Mouse (Mus musculus) kidney, embryonic 15.5 days (tissue): Measurements from ENCODE around the gene Snx5. TPM values are rescaled to one million over a fixed set of nuclear protein-coding genes. Genes with fewer than 3 reads are reported as not detected.

Source experiments
- ATAC-seq: fragments of 200-750 bp; cut with Nextera tagmentation; replicated peaks from 2 replicates; pipeline ENCODE4 v1.8.0; 2017; ENCODE audit warnings: moderate TSS enrichment; ENCODE audit not compliant: low FRiP score
- H3K27ac ChIP-seq: fragments of 300-500 bp; sonication (generic); 2 replicates; pipeline ENCODE4 v1.5.1; 2015; ENCODE audit warnings: mild to moderate bottlenecking, inconsistent platforms
- H3K27me3 ChIP-seq: fragments of 300-500 bp; sonication (generic); 2 replicates; pipeline ENCODE4 v1.6.1; 2015; ENCODE audit warnings: inconsistent platforms
- H3K36me3 ChIP-seq: fragments of 300-500 bp; sonication (generic); 2 replicates; pipeline ENCODE4 v1.6.1; 2015; ENCODE audit warnings: inconsistent platforms
- H3K4me1 ChIP-seq: fragments of 300-500 bp; sonication (generic); 2 replicates; pipeline ENCODE4 v1.6.1; 2015; ENCODE audit warnings: inconsistent platforms
- H3K4me2 ChIP-seq: fragments of 300-500 bp; sonication (generic); 2 replicates; pipeline ENCODE4 v1.6.1; 2015; ENCODE audit warnings: moderate library complexity, mild to moderate bottlenecking, inconsistent platforms
- H3K4me3 ChIP-seq: fragments of 300-500 bp; sonication (generic); replicated peaks from 2 replicates; pipeline ENCODE4 v1.5.1; 2015; ENCODE audit warnings: mild to moderate bottlenecking, inconsistent platforms
- H3K9ac ChIP-seq: fragments of 300-500 bp; sonication (generic); 2 replicates; pipeline ENCODE4 v1.6.1; 2015; ENCODE audit warnings: mild to moderate bottlenecking, inconsistent platforms
- H3K9me3 ChIP-seq: fragments of 300-500 bp; sonication (generic); replicated peaks from 2 replicates; pipeline ENCODE4 v1.6.1; 2016; ENCODE audit warnings: inconsistent platforms
- WGBS: fragments of 180-500 bp; shearing (Covaris S2); methylation state at CpG from one replicate; pipeline ENCODE4 v1.1.7; 2015; ENCODE audit warnings: mixed read lengths; 5-methylcytosine and 5-hydroxymethylcytosine counted together
- polyA plus RNA-seq: library from polyadenylated mRNA; unstranded; fragments of >200 nt; fragmentation: Nextera tagmentation; extraction: Ambion mirVana; gene quantifications from 2 replicates; pipeline ENCODE4 v1.2.1, GENCODE M21; 2015

Gene Snx5
- polyA plus RNA-seq, 1 experiment from 2014 or later: 129 TPM

GRCm38 (mm10) chr2:144236791-144237584 is 33.7 kb downstream of the Snx5 start:
- no peaks in the 10 kb centered on the region for H3K27me3 ChIP-seq
- H3K4me3 ChIP-seq: no peak overlapping the region
- 51% methylated on average over 9 of the region's 9 CpGs for WGBS
- no peak for ATAC-seq
- H3K9me3 ChIP-seq: no peaks in the 10 kb centered on the region
- no peak overlapping the region for H3K4me2 ChIP-seq
- 0 out of 2 replicates have a peak, but pooled peaks cover 8% of the 10 kb centered on the region for H3K4me1 ChIP-seq
- no peaks in the 10 kb centered on the region for H3K36me3 ChIP-seq
- H3K27ac ChIP-seq: no peak overlapping the region
- H3K9ac ChIP-seq: no peak overlapping the region

- Histone ChIP-seq H3K27me3 (no peaks in the 10 kb centered on the region), H3K36me3 (no peaks in the 10 kb centered on the region), H3K4me2 (no peak overlapping the region), H3K27ac (no peak overlapping the region), H3K4me3 (no peak overlapping the region), H3K9ac (no peak overlapping the region), H3K4me1 (peaks cover 15% of the 10 kb centered on the region), H3K9me3 (no peaks in the 10 kb centered on the region)
- ATAC-seq: no peak
- 40% methylated on average over 3 of the region's 3 CpGs for WGBS
Measured at GRCm38 (mm10) chr2:144235776-144236175, 34.9 kb downstream of the Snx5 start.

DNA sequence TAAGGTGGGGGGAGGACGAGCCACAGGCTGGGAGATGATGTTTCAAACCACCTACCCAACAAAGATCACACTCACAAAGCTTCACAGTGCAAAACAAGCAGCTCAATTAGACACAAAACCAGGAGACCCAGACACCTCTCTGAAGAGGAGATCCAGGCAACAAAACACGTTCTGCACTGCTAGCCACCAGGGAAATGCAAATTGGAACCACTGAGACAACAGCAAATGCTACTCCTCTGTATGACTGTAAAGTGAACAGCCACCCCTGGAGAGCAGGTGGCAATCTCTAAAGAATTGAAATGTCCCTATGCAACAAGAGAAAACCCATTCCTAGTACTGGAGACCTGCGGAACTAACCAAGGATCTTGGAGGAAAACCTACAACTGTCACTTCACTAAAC is 37.2 kb downstream of the Snx5 start:
- H3K9ac ChIP-seq: no peak overlapping the region
- no peak overlapping the region for H3K4me2 ChIP-seq
- H3K27ac ChIP-seq: no peak overlapping the region
- H3K36me3 ChIP-seq: no peaks in the 10 kb centered on the region
- 65% methylated on average over 3 of the region's 3 CpGs for WGBS
- H3K4me1 ChIP-seq: peaks cover 20% of the 10 kb centered on the region
- ATAC-seq: no peak
- H3K9me3 ChIP-seq: no peaks in the 10 kb centered on the region
- H3K27me3 ChIP-seq: no peaks in the 10 kb centered on the region
- H3K4me3 ChIP-seq: no peak overlapping the region

- Histone ChIP-seq H3K9me3 (no peaks in the 10 kb centered on the region), H3K4me2 (no peak overlapping the region), H3K4me3 (no peak overlapping the region), H3K9ac (no peak overlapping the region), H3K27ac (no peak overlapping the region), H3K27me3 (no peaks in the 10 kb centered on the region), H3K4me1 (peaks cover 17% of the 10 kb centered on the region), H3K36me3 (no peaks in the 10 kb centered on the region)
- 57% methylated on average over 5 of the region's 5 CpGs for WGBS
- no peak for ATAC-seq
Measured at GRCm38 (mm10) chr2:144231115-144231514, 39.6 kb downstream of the Snx5 start.

DNA sequence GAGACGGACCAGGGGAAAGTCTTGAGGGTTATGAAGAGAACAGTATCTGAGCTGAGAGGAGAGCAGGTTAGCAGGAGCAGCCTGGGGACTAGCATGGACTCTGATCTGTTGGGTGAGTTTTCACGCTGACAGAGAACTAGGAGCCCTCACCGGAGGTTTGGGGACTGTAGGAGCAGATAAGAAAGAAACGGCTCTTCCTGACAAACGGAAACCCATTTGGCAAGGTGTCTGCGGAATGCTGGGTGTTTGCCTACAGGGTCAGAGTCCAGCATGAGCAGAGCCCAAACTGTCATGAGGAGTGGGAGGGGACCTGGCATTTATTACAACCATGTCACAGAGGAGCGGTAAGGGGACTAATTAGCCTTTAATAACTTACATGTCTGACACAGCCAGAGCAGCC is 40.2 kb downstream of the Snx5 start:
- no peak overlapping the region for H3K9ac ChIP-seq
- no peaks in the 10 kb centered on the region for H3K27me3 ChIP-seq
- H3K9me3 ChIP-seq: no peaks in the 10 kb centered on the region
- ATAC-seq: no peak
- H3K27ac ChIP-seq: no peak overlapping the region
- peaks cover 12% of the 10 kb centered on the region for H3K4me1 ChIP-seq
- H3K36me3 ChIP-seq: no peaks in the 10 kb centered on the region
- 27% methylated on average over 7 of the region's 7 CpGs for WGBS
- no peak overlapping the region for H3K4me3 ChIP-seq
- H3K4me2 ChIP-seq: no peak overlapping the region

- peaks cover 16% of the 10 kb centered on the region for H3K4me1 ChIP-seq
- no peak for ATAC-seq
- no peak overlapping the region for H3K27ac ChIP-seq
- no peak overlapping the region for H3K4me3 ChIP-seq
- H3K9ac ChIP-seq: no peak overlapping the region
- H3K4me2 ChIP-seq: no peak overlapping the region
- no peaks in the 10 kb centered on the region for H3K36me3 ChIP-seq
- 64% methylated on average over 14 of the region's 14 CpGs for WGBS
- no peaks in the 10 kb centered on the region for H3K9me3 ChIP-seq
- H3K27me3 ChIP-seq: no peaks in the 10 kb centered on the region
Measured at GRCm38 (mm10) chr2:144229647-144230046, 41.1 kb downstream of the Snx5 start.

DNA sequence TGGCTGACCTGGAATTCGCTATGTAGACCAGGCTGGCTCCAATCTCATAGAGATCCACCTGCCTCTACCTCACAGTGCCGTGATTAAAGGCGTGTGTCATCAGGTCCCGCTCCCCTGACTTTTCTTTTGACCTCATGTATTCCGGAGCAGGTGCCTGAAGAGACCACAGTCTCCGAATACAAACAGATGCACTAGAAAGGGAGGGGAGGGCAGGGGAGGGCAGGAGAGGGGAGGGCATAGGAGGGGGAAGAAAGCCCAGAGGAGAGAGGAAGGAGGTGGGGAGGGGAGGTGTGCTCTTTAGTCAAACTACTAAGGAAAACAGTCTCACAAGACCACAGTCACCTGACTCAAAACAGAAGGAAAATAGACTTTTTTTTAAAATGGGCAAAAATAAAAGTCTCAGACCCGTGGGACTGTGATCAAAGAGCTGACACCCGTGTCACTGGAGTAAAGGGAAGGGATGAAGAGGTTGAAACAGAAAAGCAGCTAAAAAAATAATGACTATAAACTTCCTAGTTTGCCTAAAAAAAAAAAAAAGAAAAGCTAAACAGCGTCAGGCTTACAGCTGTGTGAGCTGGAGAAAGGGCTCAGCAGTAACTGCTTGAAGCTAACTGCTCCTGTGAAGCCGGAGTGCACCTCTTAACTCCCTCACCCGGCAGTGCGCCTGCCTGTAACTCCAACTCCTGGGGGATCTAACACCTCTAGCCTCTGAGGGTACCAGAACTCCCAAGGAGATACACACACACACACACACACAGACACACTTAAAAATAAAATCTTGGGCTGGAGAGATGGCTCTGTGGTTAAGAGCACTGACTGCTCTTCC is 42.0 kb downstream of the Snx5 start:
- Histone ChIP-seq H3K4me2 (no peak overlapping the region), H3K27ac (no peak overlapping the region), H3K4me3 (no peak overlapping the region), H3K9ac (no peak overlapping the region), H3K27me3 (no peaks in the 10 kb centered on the region), H3K9me3 (no peaks in the 10 kb centered on the region), H3K36me3 (no peaks in the 10 kb centered on the region), H3K4me1 (peaks cover 25% of the 10 kb centered on the region)
- 63% methylated on average over 12 of the region's 12 CpGs for WGBS
- ATAC-seq: no peak

GRCm38 (mm10) chr2:144226906-144227586 is 43.7 kb downstream of the Snx5 start:
- Histone ChIP-seq H3K9me3 (no peaks in the 10 kb centered on the region), H3K4me2 (no peak overlapping the region), H3K27ac (no peak overlapping the region), H3K9ac (no peak overlapping the region), H3K36me3 (no peaks in the 10 kb centered on the region), H3K4me3 (no peak overlapping the region), H3K4me1 (peaks cover 25% of the 10 kb centered on the region), H3K27me3 (no peaks in the 10 kb centered on the region)
- ATAC-seq: no peak
- WGBS: 82% methylated on average over 12 of the region's 12 CpGs

- Histone ChIP-seq H3K4me2 (peak overlapping the region; percentile 56), H3K4me3 (peak overlapping the region; percentile 27)
Measured at GRCm38 (mm10) chr2:144224351-144224750, 46.4 kb downstream of the Snx5 start.

DNA sequence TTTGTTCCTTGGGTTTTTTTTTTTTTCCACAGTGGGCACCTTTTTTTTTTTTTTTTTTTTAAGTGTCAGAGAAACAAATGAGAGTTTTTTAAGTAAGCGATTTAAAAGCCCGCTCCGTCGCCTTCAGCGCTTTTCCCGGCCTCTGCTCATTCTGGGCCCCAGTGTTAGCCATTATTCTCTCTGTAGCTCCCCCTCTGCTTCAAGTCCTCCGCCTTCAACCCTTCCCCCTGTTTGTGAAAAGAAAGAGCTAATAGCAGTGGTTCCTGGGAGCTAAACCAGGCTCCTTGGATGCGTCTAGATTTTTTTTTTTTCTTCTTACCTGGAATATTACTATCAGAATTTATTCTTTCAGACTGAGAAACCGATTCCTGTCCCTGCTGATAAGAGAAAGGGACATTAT is 55.1 kb downstream of the Snx5 start:
- Histone ChIP-seq H3K36me3 (no peaks in the 10 kb centered on the region), H3K27me3 (no peaks in the 10 kb centered on the region), H3K9ac (no peak overlapping the region), H3K4me2 (no peak overlapping the region), H3K27ac (no peak overlapping the region), H3K4me3 (no peak overlapping the region), H3K9me3 (no peaks in the 10 kb centered on the region), H3K4me1 (peaks cover 9% of the 10 kb centered on the region; the same call in 1 of the 2 replicates)
- WGBS: 51% methylated on average over 9 of the region's 9 CpGs
- ATAC-seq: no peak

More at GRCm38 (mm10) chr2:144224351-144224750, 46.4 kb downstream of the Snx5 start:
- peak; percentile 83 for ATAC-seq
- 17% methylated on average over 12 of the region's 12 CpGs for WGBS
- peaks cover 13% of the 10 kb centered on the region for H3K4me1 ChIP-seq
- peak overlapping the region; percentile 71 for H3K27ac ChIP-seq
- H3K9ac ChIP-seq: 0 out of 2 replicates have a peak overlapping the region, but pooled peaks have one; percentile 22
- no peaks in the 10 kb centered on the region for H3K27me3 ChIP-seq
- H3K9me3 ChIP-seq: no peaks in the 10 kb centered on the region
- no peaks in the 10 kb centered on the region for H3K36me3 ChIP-seq

DNA sequence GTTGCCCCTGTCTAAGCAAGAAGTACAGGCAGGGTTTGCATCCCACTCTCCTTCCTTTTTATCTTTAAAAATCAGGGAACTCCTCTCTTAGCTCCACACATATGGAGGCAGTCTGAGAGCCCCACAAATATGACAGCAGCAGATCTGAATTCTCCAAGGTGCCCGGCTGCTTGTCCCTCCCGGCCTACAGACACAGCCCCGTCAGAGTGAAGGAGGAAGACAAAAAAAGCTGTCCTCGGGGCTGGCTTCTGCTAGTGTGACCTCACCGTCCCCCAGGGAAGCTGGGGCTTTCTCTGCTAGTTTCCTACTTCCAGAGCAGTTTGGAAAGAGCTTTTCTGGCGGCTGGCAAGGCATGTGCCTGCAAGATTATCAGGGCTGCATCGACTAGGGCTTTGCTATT is 55.5 kb downstream of the Snx5 start:
- Histone ChIP-seq H3K27me3 (no peaks in the 10 kb centered on the region), H3K4me1 (peaks cover 9% of the 10 kb centered on the region; the same call in 1 of the 2 replicates), H3K36me3 (no peaks in the 10 kb centered on the region), H3K27ac (0 out of 2 replicates have a peak overlapping the region, but pooled peaks have one; percentile 1), H3K9me3 (no peaks in the 10 kb centered on the region), H3K4me3 (no peak overlapping the region), H3K4me2 (no peak overlapping the region), H3K9ac (no peak overlapping the region)
- 0 out of 2 replicates have a peak, but pooled peaks have one; percentile 15 for ATAC-seq
- 27% methylated on average over 7 of the region's 7 CpGs for WGBS
